Mouse (Mus musculus) forebrain, postnatal 0 days (tissue): ENCODE data around the gene Clec16a. TPM values are rescaled to one million over a fixed set of nuclear protein-coding genes. Genes with fewer than 3 reads are reported as not detected.

Source experiments
- ATAC-seq: fragments of 200-750 bp; cut with Nextera tagmentation; 2 replicates; pipeline ENCODE4 v1.8.0; 2017; ENCODE audit warnings: mild to moderate bottlenecking, moderate library complexity
- DNase-seq: peaks from one replicate; pipeline ENCODE4 v3.0.0-alpha.2; 2015
- H3K27ac ChIP-seq: fragments of 300-500 bp; sonication (generic); 2 replicates; pipeline ENCODE4 v1.5.1; 2014; ENCODE audit warnings: low read depth, mild to moderate bottlenecking, antibody characterized with exemption, low read length, moderate library complexity, mixed read lengths
- H3K27me3 ChIP-seq: fragments of 300-500 bp; sonication (generic); 2 replicates; pipeline ENCODE4 v1.6.1; 2014; ENCODE audit warnings: mild to moderate bottlenecking, low read length, mixed read lengths; ENCODE audit not compliant: insufficient read depth
- H3K36me3 ChIP-seq: fragments of 300-500 bp; sonication (generic); 2 replicates; pipeline ENCODE4 v1.6.1; 2014; ENCODE audit warnings: mild to moderate bottlenecking, moderate library complexity; ENCODE audit not compliant: insufficient read depth
- H3K4me1 ChIP-seq: fragments of 300-500 bp; sonication (generic); 2 replicates; pipeline ENCODE4 v1.6.1; 2014; ENCODE audit warnings: antibody characterized with exemption; ENCODE audit not compliant: insufficient read depth
- H3K4me2 ChIP-seq: fragments of 300-500 bp; sonication (generic); 2 replicates; pipeline ENCODE4 v1.6.1; 2014; ENCODE audit warnings: low read depth, mild to moderate bottlenecking, moderate library complexity
- H3K4me3 ChIP-seq: fragments of 300-500 bp; sonication (generic); 2 replicates; pipeline ENCODE4 v1.5.1; 2014; ENCODE audit warnings: low read depth, low read length, mixed read lengths
- H3K9ac ChIP-seq: fragments of 300-500 bp; sonication (generic); 2 replicates; pipeline ENCODE4 v1.6.1; 2014; ENCODE audit warnings: mild to moderate bottlenecking
- H3K9me3 ChIP-seq: fragments of 300-500 bp; sonication (generic); 2 replicates; pipeline ENCODE4 v1.6.1; 2016; ENCODE audit warnings: low read length
- CTCF ChIP-seq: sonication (generic); IDR thresholded peaks from 2 replicates; pipeline ENCODE4 v1.5.1; 2016; ENCODE audit warnings: antibody characterized with exemption, control low read depth, low read depth
- WGBS: fragments of 180-500 bp; shearing (Covaris S2); extraction: QIAGEN DNeasy Blood & Tissue Kit; methylation state at CpG from one replicate; pipeline ENCODE4 v1.1.7; 2014; 5-methylcytosine and 5-hydroxymethylcytosine counted together
- polyA plus RNA-seq: library from polyadenylated mRNA; unstranded; fragments of >200 nt; fragmentation: Nextera tagmentation; extraction: Ambion mirVana; gene quantifications from 2 replicates; pipeline ENCODE4 v1.2.1, GENCODE M21; 2015
- total RNA-seq: library from RNA; depleted of rRNA; stranded (reverse); fragments of >200 nt; gene quantifications from 2 replicates; pipeline ENCODE4 v1.2.3, GENCODE M21; 2014

Clec16a gene
- total and polyA plus RNA-seq, 2 experiments from 2014 or later, result 52.3 to 65.8 TPM

- Histone ChIP-seq H3K4me1 (no peaks in the 10 kb centered on the region), H3K27ac (no peak overlapping the region), H3K9ac (no peak overlapping the region), H3K27me3 (no peaks in the 10 kb centered on the region), H3K4me3 (no peak overlapping the region), H3K4me2 (no peak overlapping the region), H3K9me3 (no peaks in the 10 kb centered on the region), H3K36me3 (no peaks in the 10 kb centered on the region)
- DNase-seq (no peak), ATAC-seq (no peak)
- 93% methylated on average over 2 of the region's 2 CpGs for WGBS
- TF ChIP-seq CTCF, result no peak
Measured at GRCm38 (mm10) chr16:10674957-10675356, 129.8 kb downstream of the Clec16a start.

GRCm38 (mm10) chr16:10675612-10676011 lies 130.5 kb downstream of the Clec16a start:
- no peak for TF ChIP-seq CTCF
- 70% methylated on average over 1 of the region's 1 CpGs for WGBS

DNA sequence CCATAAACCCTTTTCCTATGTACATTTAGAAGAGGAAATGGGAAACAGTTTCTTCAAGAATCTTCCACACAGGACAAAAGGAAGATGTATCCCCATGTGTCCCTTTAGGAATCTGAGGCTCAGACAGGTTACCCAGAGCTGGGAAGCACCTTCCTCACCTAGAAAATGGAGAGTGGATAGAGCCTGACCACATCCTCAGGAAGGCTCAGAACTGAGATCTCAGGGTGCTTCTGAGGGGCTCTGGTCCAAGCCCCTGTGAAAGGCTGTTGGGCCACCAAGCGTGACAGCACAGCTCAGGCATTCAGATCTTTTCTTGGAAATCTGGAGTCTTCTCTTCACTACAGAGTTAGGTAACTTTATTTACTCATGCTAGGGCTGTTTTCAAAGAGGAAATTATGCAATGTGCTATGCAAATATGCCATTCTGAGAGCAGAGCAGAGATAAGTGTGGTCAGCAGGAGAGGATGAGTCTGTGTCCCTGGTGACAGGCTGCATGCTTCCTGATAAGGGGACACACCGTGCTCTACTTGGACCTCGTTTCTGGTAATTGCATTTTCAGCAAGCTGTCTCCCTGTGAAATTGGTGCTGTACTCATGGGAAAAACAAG lies 131.4 kb downstream of the Clec16a start:
- no peaks in the 10 kb centered on the region for H3K9me3 ChIP-seq
- ATAC-seq (no peak), DNase-seq (no peak)
- H3K4me3 ChIP-seq, result no peak overlapping the region
- TF ChIP-seq CTCF, result no peak
- no peak overlapping the region for H3K27ac ChIP-seq
- no peaks in the 10 kb centered on the region for H3K27me3 ChIP-seq
- H3K9ac ChIP-seq, result no peak overlapping the region
- no peaks in the 10 kb centered on the region for H3K4me1 ChIP-seq
- no peak overlapping the region for H3K4me2 ChIP-seq
- 60% methylated on average over 3 of the region's 3 CpGs for WGBS
- H3K36me3 ChIP-seq, result no peaks in the 10 kb centered on the region

More at GRCm38 (mm10) chr16:10675612-10676011, 130.5 kb downstream of the Clec16a start:
- ATAC-seq (no peak), DNase-seq (no peak)
- Histone ChIP-seq H3K27ac (no peak overlapping the region), H3K9me3 (no peaks in the 10 kb centered on the region), H3K36me3 (no peaks in the 10 kb centered on the region), H3K4me3 (no peak overlapping the region), H3K9ac (no peak overlapping the region), H3K4me2 (no peak overlapping the region), H3K27me3 (no peaks in the 10 kb centered on the region), H3K4me1 (no peaks in the 10 kb centered on the region)

- ATAC-seq (no peak), DNase-seq (no peak)
- H3K36me3 ChIP-seq, result no peaks in the 10 kb centered on the region
- H3K4me1 ChIP-seq, result no peaks in the 10 kb centered on the region
- H3K4me3 ChIP-seq, result no peak overlapping the region
- H3K27me3 ChIP-seq, result no peaks in the 10 kb centered on the region
- H3K9me3 ChIP-seq, result no peaks in the 10 kb centered on the region
- TF ChIP-seq CTCF, result no peak
- H3K9ac ChIP-seq, result no peak overlapping the region
- 94% methylated on average over 2 of the region's 2 CpGs for WGBS
- H3K4me2 ChIP-seq, result no peak overlapping the region
- no peak overlapping the region for H3K27ac ChIP-seq
Measured at GRCm38 (mm10) chr16:10682521-10682920, 137.4 kb downstream of the Clec16a start.

GRCm38 (mm10) chr16:10683193-10684000 lies 138.3 kb downstream of the Clec16a start:
- WGBS, result 73% methylated on average over 8 of the region's 8 CpGs
- Histone ChIP-seq H3K4me2 (no peak overlapping the region), H3K27me3 (no peaks in the 10 kb centered on the region), H3K9me3 (no peaks in the 10 kb centered on the region), H3K27ac (no peak overlapping the region), H3K36me3 (no peaks in the 10 kb centered on the region), H3K4me3 (no peak overlapping the region), H3K4me1 (no peaks in the 10 kb centered on the region), H3K9ac (no peak overlapping the region)
- ATAC-seq (peak; percentile 71), DNase-seq (no peak)
- TF ChIP-seq CTCF, result no peak

- Histone ChIP-seq H3K9me3 (no peaks in the 10 kb centered on the region), H3K27ac (no peak overlapping the region), H3K9ac (no peak overlapping the region), H3K27me3 (no peaks in the 10 kb centered on the region), H3K36me3 (peaks cover 7% of the 10 kb centered on the region; the same call in 1 of the 2 replicates), H3K4me2 (no peak overlapping the region), H3K4me1 (no peaks in the 10 kb centered on the region), H3K4me3 (no peak overlapping the region)
- TF ChIP-seq CTCF, result no peak
- no peak for DNase-seq
- 70% methylated on average over 6 of the region's 6 CpGs for WGBS
- peak; percentile 66 for ATAC-seq
Measured at GRCm38 (mm10) chr16:10689748-10690318, 144.7 kb downstream of the Clec16a start.

DNA sequence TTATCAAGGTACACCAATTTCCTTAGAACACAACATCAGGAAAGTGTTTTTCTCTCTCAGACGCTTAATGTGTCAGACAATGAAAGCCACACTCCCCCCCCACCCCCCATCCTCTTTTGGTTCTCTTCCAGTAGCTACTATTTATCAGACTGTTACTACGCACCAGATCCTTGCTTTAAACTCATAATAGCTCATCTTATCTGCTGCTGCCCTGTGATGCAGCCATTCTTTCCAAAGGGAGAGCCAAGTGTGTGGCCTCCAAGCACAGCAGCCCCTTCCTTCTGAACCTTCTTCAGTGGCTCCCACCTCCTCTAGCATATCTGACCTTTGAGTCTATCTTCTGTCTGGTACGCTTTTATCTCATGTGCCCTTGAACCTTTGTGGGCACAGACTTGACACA lies 145.3 kb downstream of the Clec16a start:
- no peak overlapping the region for H3K4me3 ChIP-seq
- H3K36me3 ChIP-seq, result peaks cover 7% of the 10 kb centered on the region; the same call in 1 of the 2 replicates
- 76% methylated on average over 3 of the region's 3 CpGs for WGBS
- no peak for ATAC-seq
- DNase-seq, result no peak
- no peaks in the 10 kb centered on the region for H3K4me1 ChIP-seq
- no peaks in the 10 kb centered on the region for H3K9me3 ChIP-seq
- H3K27me3 ChIP-seq, result no peaks in the 10 kb centered on the region
- H3K9ac ChIP-seq, result no peak overlapping the region
- no peak for TF ChIP-seq CTCF
- no peak overlapping the region for H3K27ac ChIP-seq
- no peak overlapping the region for H3K4me2 ChIP-seq
